Mouse (Mus musculus) liver, adult 2 months (tissue): ENCODE results near the gene Brd2. TPM values are rescaled to one million over a fixed set of nuclear protein-coding genes. Genes with fewer than 3 reads are reported as not detected.

Experiments used
- DNase-seq: peaks from one replicate; pipeline ENCODE4 v3.0.0-alpha.2; 2011; ENCODE audit warnings: low read depth, low spot score; ENCODE audit errors: extremely low read depth
- H3K27ac ChIP-seq: fragments of 200-500 bp; replicated peaks from 2 replicates; pipeline ENCODE4 v1.5.1; 2012; ENCODE audit warnings: low read depth, mild to moderate bottlenecking, control low read depth, inconsistent platforms, low read length; ENCODE audit not compliant: insufficient read depth
- H3K27me3 ChIP-seq: fragments of 200-500 bp; 2 replicates; pipeline ENCODE4 v1.6.1; 2012; ENCODE audit warnings: mild to moderate bottlenecking, moderate library complexity, low read length, inconsistent platforms; ENCODE audit not compliant: control insufficient read depth, insufficient read depth
- H3K36me3 ChIP-seq: fragments of 200-500 bp; 2 replicates; pipeline ENCODE4 v1.6.1; 2012; ENCODE audit warnings: low read length, inconsistent platforms; ENCODE audit not compliant: control insufficient read depth, insufficient read depth
- H3K4me1 ChIP-seq: fragments of 200-500 bp; 2 replicates; pipeline ENCODE4 v1.6.1; 2011; ENCODE audit warnings: low read length; ENCODE audit not compliant: control insufficient read depth, insufficient read depth
- H3K4me3 ChIP-seq: fragments of 200-500 bp; 2 replicates; pipeline ENCODE4 v1.5.1; 2011; ENCODE audit warnings: low read depth, mild to moderate bottlenecking, control low read depth, low read length, moderate library complexity; ENCODE audit not compliant: insufficient read depth
- H3K79me2 ChIP-seq: fragments of 200-500 bp; 2 replicates; pipeline ENCODE4 v1.6.1; 2012; ENCODE audit warnings: inconsistent platforms, mild to moderate bottlenecking, low read length, moderate library complexity; ENCODE audit not compliant: control insufficient read depth, insufficient read depth
- H3K9ac ChIP-seq: fragments of 200-500 bp; 2 replicates; pipeline ENCODE4 v1.6.1; 2012; ENCODE audit warnings: low read depth, mild to moderate bottlenecking, control low read depth, inconsistent platforms, low read length
- CTCF ChIP-seq: fragments of 200-500 bp; IDR thresholded peaks from 2 replicates; pipeline ENCODE4 v1.5.1; 2011; ENCODE audit warnings: low read depth, low read length, control low read depth
- POLR2A ChIP-seq: fragments of 200-500 bp; IDR thresholded peaks from 2 replicates; pipeline ENCODE4 v1.6.1; 2011; ENCODE audit warnings: low read length, control low read depth; ENCODE audit not compliant: insufficient read depth; ENCODE audit errors: extremely low read depth
- WGBS: fragments of 180-500 bp; shearing (Covaris S2); methylation state at CpG from one replicate; pipeline ENCODE4 v1.1.7; 2018; 5-methylcytosine and 5-hydroxymethylcytosine counted together
- polyA plus RNA-seq: library from polyadenylated mRNA; depleted of rRNA; stranded (reverse); fragments of >200 nt; gene quantifications from 2 replicates; pipeline ENCODE4 v1.2.3, GENCODE M21; 2012
- total RNA-seq: library from RNA; depleted of rRNA; stranded (reverse); fragments of >200 nt; gene quantifications from 2 replicates; pipeline ENCODE4 v1.2.3, GENCODE M21; 2014

The Brd2 gene
- total and polyA plus RNA-seq, 2 experiments = 39.0 to 76.9 TPM

DNA sequence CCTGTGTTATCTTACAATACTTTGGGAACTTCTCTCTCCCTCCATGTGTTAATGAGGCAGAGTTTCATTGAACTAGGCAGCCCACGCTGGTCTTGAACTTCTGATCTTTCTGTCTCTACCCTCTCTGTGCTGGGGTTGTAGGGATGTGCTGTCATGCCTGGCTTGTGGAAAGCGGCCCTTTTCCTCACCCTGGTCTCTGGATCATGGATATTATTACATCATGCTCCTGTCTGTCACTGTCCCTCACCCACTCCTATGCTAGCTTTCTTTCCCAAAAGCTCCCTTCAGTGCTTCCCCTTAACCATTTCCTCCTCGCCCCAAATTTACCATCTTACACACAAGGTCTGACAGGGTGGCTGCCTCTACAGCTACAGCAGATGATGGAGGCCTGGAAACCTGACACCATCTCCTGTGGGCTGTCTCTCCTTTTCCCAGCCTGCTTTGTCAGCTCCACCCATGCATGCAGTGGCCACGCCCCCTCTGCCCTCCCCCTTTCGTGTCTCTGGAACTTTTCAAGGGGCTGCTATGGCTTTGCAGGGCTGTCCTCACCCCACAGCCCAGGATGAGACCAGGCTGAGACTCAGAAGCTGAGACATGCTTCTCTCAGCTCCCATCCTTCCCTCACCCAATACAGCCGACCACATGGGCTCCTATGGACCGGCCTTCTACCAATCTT lies 29.1 kb downstream of the Brd2 start:
- Histone ChIP-seq H3K9ac (no peak overlapping the region), H3K27ac (no peak overlapping the region), H3K36me3 (no peaks in the 10 kb centered on the region), H3K4me3 (no peak overlapping the region), H3K4me1 (no peaks in the 10 kb centered on the region), H3K27me3 (no peaks in the 10 kb centered on the region), H3K79me2 (no peaks in the 10 kb centered on the region)
- TF ChIP-seq CTCF = no peak
- TF ChIP-seq POLR2A = no peak
- 36% methylated on average over 7 of the region's 7 CpGs for WGBS
- DNase-seq = no peak

DNA sequence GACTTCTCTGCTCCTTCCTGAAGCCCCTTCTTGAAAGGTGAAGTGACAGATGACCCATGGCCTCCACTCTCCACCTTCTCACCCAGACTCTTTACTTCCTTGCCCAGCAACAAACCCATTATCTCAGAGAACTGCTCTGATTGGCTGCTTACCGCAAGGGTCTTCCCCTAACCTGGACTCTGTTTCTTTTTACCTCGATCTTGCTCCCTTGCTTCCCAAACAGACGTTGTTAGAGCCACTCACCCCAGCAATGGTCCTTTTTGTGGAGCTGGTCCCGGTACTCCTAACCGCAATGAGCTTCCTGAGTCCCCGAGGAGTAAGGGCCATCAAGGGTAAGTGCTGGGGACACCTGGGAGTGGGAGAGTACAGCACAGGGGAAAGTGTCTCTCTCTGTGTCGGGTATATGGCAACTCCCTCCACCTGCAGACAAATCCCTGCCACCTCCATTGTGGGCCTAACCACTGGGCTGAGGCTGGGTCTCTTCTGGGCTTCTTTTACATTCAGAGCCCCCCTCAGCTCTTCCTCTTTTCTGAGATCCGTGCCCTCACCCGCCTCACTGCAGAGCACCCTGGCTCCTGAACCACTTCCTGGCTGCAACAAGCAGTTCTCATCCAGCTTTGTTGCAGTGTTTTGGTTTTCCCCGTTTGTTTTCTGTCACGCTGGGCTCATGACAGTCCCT lies 30.1 kb downstream of the Brd2 start, which contains the start of gene H2-Oa:
Gene H2-Oa, plus strand, starts transcription at position 144 of the 679 bp plus-strand sequence.
- Histone ChIP-seq H3K36me3 (no peaks in the 10 kb centered on the region), H3K27me3 (no peaks in the 10 kb centered on the region), H3K4me3 (no peak within 1 kb of the TSS), H3K79me2 (no peaks in the 10 kb centered on the region), H3K4me1 (no peaks in the 10 kb centered on the region), H3K27ac (no peak within 1 kb of the TSS), H3K9ac (no peak within 1 kb of the TSS)
- TF ChIP-seq CTCF (no peak), POLR2A (no peak)
- no peak for DNase-seq
- 55% methylated on average over 11 of the region's 11 CpGs for WGBS

DNA sequence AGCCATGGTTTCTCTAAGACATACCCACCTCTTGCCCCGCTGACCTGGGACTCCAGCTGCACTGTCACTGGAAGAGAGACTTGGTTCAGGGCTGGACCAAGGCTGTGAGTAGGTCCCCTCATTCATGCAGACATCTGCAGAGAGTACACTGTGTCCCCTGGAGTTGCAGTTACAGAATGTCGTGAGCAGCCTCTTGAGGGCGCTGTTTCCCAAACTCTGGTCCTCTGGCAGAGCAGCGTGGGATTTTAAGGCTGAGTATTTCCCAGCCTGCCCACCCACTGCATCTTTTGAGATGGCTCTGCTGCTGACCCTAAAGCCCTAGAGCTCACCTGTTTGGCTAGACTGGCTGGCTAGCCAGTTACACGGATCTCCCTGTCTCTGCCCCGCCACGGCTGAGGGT lies 31.5 kb downstream of the Brd2 start:
- no peaks in the 10 kb centered on the region; the same call in 1 of the 2 replicates for H3K27me3 ChIP-seq
- 61% methylated on average over 7 of the region's 7 CpGs for WGBS
- no peak for DNase-seq

DNA sequence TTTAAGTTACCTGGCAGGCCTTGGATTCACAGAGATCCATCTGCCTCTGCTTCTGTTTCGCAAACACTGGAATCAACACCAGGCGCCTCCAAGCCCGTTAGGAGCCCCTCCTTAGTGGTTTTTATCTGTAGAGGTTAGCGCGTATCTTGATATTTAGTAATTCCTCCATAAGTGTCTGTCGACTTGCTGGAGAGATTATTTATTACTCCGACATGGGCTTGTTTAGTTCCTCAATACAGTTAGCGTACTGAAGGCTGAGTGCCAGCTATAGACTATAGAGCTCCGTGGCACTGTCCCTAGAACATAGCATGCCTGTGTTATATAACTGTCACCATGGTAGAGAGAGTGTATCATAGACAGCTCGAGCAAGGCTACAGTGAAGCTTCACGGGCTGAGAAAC lies 34.3 kb downstream of the Brd2 start:
- no peak for DNase-seq

More for the DNA sequence above, 31.5 kb downstream of the Brd2 start:
- Histone ChIP-seq H3K4me3 (no peak overlapping the region), H3K9ac (no peak overlapping the region), H3K27ac (no peak overlapping the region), H3K79me2 (no peaks in the 10 kb centered on the region), H3K4me1 (no peaks in the 10 kb centered on the region), H3K36me3 (no peaks in the 10 kb centered on the region)
- TF ChIP-seq CTCF = peak; percentile 34; the same call in 1 of the 2 replicates
- no peak for TF ChIP-seq POLR2A

DNA sequence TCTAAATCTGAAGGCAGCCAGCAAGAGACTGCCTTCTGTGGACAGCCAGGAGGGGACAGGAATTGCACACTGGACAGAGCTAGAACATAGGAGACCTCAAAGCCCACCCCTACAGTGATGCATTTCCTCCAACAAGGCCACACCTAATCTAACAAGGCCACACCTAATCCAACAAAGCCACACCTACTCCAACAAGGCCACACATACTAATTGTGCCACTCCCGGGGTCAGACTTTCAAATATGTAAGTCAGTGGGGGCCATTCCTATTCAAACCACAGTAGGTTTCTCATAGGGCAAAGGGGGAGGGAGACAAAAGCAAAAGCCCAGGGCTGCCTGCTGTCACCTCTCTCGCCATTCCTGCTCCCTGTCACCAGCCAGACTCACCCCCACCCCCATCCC lies 35.0 kb downstream of the Brd2 start:
- H3K27ac ChIP-seq = no peak overlapping the region
- 73% methylated on average over 2 of the region's 2 CpGs for WGBS
- DNase-seq = no peak
- TF ChIP-seq POLR2A (no peak), CTCF (no peak)
- no peak overlapping the region for H3K9ac ChIP-seq
- H3K4me3 ChIP-seq = no peak overlapping the region
- H3K27me3 ChIP-seq = no peaks in the 10 kb centered on the region; the same call in 1 of the 2 replicates
- H3K4me1 ChIP-seq = no peaks in the 10 kb centered on the region
- H3K79me2 ChIP-seq = no peaks in the 10 kb centered on the region
- no peaks in the 10 kb centered on the region for H3K36me3 ChIP-seq

More for the DNA sequence above, 34.3 kb downstream of the Brd2 start:
- H3K27me3 ChIP-seq = no peaks in the 10 kb centered on the region; the same call in 1 of the 2 replicates
- no peak overlapping the region for H3K4me3 ChIP-seq
- WGBS = 84% methylated on average over 11 of the region's 11 CpGs
- H3K4me1 ChIP-seq = no peaks in the 10 kb centered on the region
- H3K27ac ChIP-seq = no peak overlapping the region
- H3K79me2 ChIP-seq = no peaks in the 10 kb centered on the region
- no peaks in the 10 kb centered on the region for H3K36me3 ChIP-seq
- no peak overlapping the region for H3K9ac ChIP-seq
- TF ChIP-seq POLR2A (no peak), CTCF (no peak)

DNA sequence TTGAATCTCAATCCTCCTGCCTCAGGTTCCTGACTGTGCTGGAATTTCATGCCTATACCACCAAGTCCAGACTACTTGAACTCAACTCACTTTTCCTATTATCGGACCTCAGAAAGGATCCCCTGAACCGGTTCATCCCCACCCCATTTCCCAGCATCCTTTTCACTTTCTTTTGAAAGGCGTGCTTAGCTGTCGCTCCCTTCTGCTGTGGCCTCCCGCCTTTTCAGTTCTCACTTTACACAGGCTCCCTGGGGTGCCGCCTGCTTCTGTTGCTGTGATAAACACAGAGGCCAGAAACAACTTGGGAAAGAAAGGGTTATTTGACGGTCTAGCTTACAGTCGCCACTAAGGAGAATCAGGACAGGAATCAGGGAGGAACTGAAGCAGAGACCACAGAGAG lies 39.3 kb downstream of the Brd2 start:
- no peak for TF ChIP-seq CTCF
- no peak for TF ChIP-seq POLR2A
- Histone ChIP-seq H3K27ac (no peak overlapping the region), H3K4me1 (no peaks in the 10 kb centered on the region), H3K27me3 (no peaks in the 10 kb centered on the region; the same call in 1 of the 2 replicates), H3K79me2 (no peaks in the 10 kb centered on the region), H3K36me3 (no peaks in the 10 kb centered on the region), H3K9ac (no peak overlapping the region), H3K4me3 (no peak overlapping the region)
- 29% methylated on average over 8 of the region's 8 CpGs for WGBS
- no peak for DNase-seq
